Mouse (Mus musculus) lung, adult 2 months (tissue): ENCODE results near the gene 1700012A03Rik.

ENCODE experiments used
- CTCF ChIP-seq: fragments of 200-500 bp; IDR thresholded peaks from 2 replicates; pipeline ENCODE4 v1.5.1; 2011; ENCODE audit warnings: mild to moderate bottlenecking, low read length, control low read depth; ENCODE audit not compliant: insufficient read depth
- POLR2A ChIP-seq: fragments of 200-500 bp; IDR thresholded peaks from 2 replicates; pipeline ENCODE4 v1.6.1; 2011; ENCODE audit warnings: low read depth, mild to moderate bottlenecking, control low read depth, low read length, borderline replicate concordance; ENCODE audit errors: extremely low read depth

- TF ChIP-seq POLR2A (no peak), CTCF (no peak)
Measured at GRCm38 (mm10) chr6:32018105-32018446, 32.0 kb upstream of the 1700012A03Rik start.
